Mouse (Mus musculus) CH12.LX (cell line): ENCODE data around the gene Vmn1r3. TPM values are rescaled to one million over a fixed set of nuclear protein-coding genes. Genes with fewer than 3 reads are reported as not detected.
"Not testable (repeated sequence)": the region's sequence is repeated elsewhere in the genome, so short reads cannot be mapped to it uniquely, and the experiment has no call there.

ENCODE experiments used
- DNase-seq: peaks from one replicate; pipeline ENCODE4 v3.0.0-alpha.2; 2013; ENCODE audit errors: extremely low read depth
- H3K27ac ChIP-seq: 2 replicates; pipeline ENCODE4 v1.5.1; 2012; ENCODE audit warnings: low read depth, mild to moderate bottlenecking, control low read depth, moderate library complexity; ENCODE audit not compliant: insufficient read depth
- H3K27me3 ChIP-seq: replicated peaks from 2 replicates; pipeline ENCODE3; 2012; ENCODE audit warnings: inconsistent platforms
- H3K36me3 ChIP-seq, 2 experiments: replicated peaks in 1 of 2; 2 replicates each; pipeline versions ENCODE3 to v1.6.1; 2012; ENCODE audit warnings: inconsistent platforms in 1 of 2, low read length in 1 of 2, mild to moderate bottlenecking in 1 of 2, mixed read lengths in 1 of 2, moderate library complexity in 1 of 2; ENCODE audit not compliant: control insufficient read depth in 1 of 2, insufficient read depth in 1 of 2
- H3K4me1 ChIP-seq, 2 experiments: 2 replicates each; pipeline ENCODE4 v1.6.1; 2012; ENCODE audit warnings: inconsistent platforms in 1 of 2, moderate library complexity in 1 of 2; ENCODE audit not compliant: insufficient read depth in 2 of 2, control insufficient read depth in 1 of 2
- H3K4me2 ChIP-seq: 2 replicates; pipeline ENCODE4 v1.6.1; 2012; ENCODE audit warnings: low read depth, mild to moderate bottlenecking, control low read depth; ENCODE audit not compliant: poor library complexity, insufficient read depth, severe bottlenecking
- H3K4me3 ChIP-seq, 3 experiments: fragments of 150-350 bp in 1 of 3; sonication (generic) in 1 of 3; replicated peaks in 1 of 3; 2 replicates each; pipeline versions ENCODE3 to v1.5.1; 2011 to 2012; ENCODE audit warnings: low read depth in 2 of 3, low read length in 2 of 3, mild to moderate bottlenecking in 2 of 3, moderate library complexity in 2 of 3, control low read depth in 1 of 3, improper control_type of control experiment in 1 of 3, inconsistent platforms in 1 of 3, mixed read lengths in 1 of 3; ENCODE audit not compliant: poor library complexity in 1 of 3
- H3K79me2 ChIP-seq: replicated peaks from 2 replicates; pipeline ENCODE4 v1.6.1; 2012; ENCODE audit warnings: mild to moderate bottlenecking, moderate library complexity; ENCODE audit not compliant: control insufficient read depth, poor library complexity, insufficient read depth, severe bottlenecking; ENCODE audit errors: extremely low read depth
- H3K9ac ChIP-seq: 2 replicates; pipeline ENCODE4 v1.6.1; 2012; ENCODE audit warnings: low read depth, mild to moderate bottlenecking, control low read depth, moderate library complexity; ENCODE audit not compliant: insufficient read depth
- H3K9me3 ChIP-seq: replicated peaks from 2 replicates; pipeline ENCODE3; 2012; ENCODE audit warnings: low read length, inconsistent platforms, mixed read lengths
- dilution Hi-C: fragments of 300-500 bp; cut with MboI; formaldehyde crosslinking; loops from 2 replicates; pipeline ENCODE4 v1.14.3; 2020; ENCODE audit warnings: low sequenced_read_pairs; ENCODE audit not compliant: extremely low pct_unique_long_range_greater_than_20kb, extremely low pct_ligation_motif_present
- in situ Hi-C: fragments of 300-500 bp; cut with MboI; formaldehyde crosslinking; loops from 3 replicates; pipeline ENCODE4 v1.14.3; 2019; ENCODE audit warnings: low sequenced_read_pairs, low pct_ligation_motif_present, low pct_unique_long_range_greater_than_20kb, mixed read lengths
- polyA plus RNA-seq: library from polyadenylated mRNA; unstranded; fragments of >175 nt; gene quantifications from 2 replicates; pipeline ENCODE4 v1.2.1, GENCODE M21; 2012; ENCODE audit warnings: low read depth; ENCODE audit not compliant: insufficient read length
- total RNA-seq, 2 experiments: library from RNA; depleted of rRNA; stranded (reverse); fragments of 300-350 nt in 1 of 2; fragments of >200 nt in 1 of 2; gene quantifications; 2 replicates each; pipeline ENCODE4 v1.2.3; 2012 to 2014

Gene Vmn1r3
- total and polyA plus RNA-seq, 3 experiments, result not detected

- H3K36me3 ChIP-seq, DNase-seq, dilution Hi-C loops, H3K27me3 ChIP-seq, H3K4me2 ChIP-seq, H3K4me3 ChIP-seq, H3K79me2 ChIP-seq, H3K4me1 ChIP-seq, in situ Hi-C loops, H3K27ac ChIP-seq, H3K9ac ChIP-seq, H3K9me3 ChIP-seq: not testable (repeated sequence)
Measured at GRCm38 (mm10) chr4:3176746-3177490, 8.2 kb downstream of the Vmn1r3 start.

GRCm38 (mm10) chr4:3176195-3176594, 9.0 kb downstream of the Vmn1r3 start:
- H3K4me2 ChIP-seq, DNase-seq: not testable (repeated sequence)

GRCm38 (mm10) chr4:3175756-3176155, 9.4 kb downstream of the Vmn1r3 start:
- H3K79me2 ChIP-seq, H3K4me2 ChIP-seq, H3K9ac ChIP-seq, dilution Hi-C loops, H3K9me3 ChIP-seq, H3K4me1 ChIP-seq, DNase-seq, H3K27ac ChIP-seq, H3K27me3 ChIP-seq, in situ Hi-C loops, H3K36me3 ChIP-seq, H3K4me3 ChIP-seq: not testable (repeated sequence)

More at GRCm38 (mm10) chr4:3176195-3176594, 9.0 kb downstream of the Vmn1r3 start:
- H3K4me3 ChIP-seq, H3K27me3 ChIP-seq, H3K9ac ChIP-seq, H3K27ac ChIP-seq, H3K4me1 ChIP-seq, dilution Hi-C loops, H3K9me3 ChIP-seq, H3K79me2 ChIP-seq, in situ Hi-C loops, H3K36me3 ChIP-seq: not testable (repeated sequence)

- H3K9me3 ChIP-seq, H3K4me2 ChIP-seq, H3K36me3 ChIP-seq, H3K4me3 ChIP-seq, DNase-seq, H3K27me3 ChIP-seq, H3K27ac ChIP-seq, H3K79me2 ChIP-seq, H3K9ac ChIP-seq, dilution Hi-C loops, in situ Hi-C loops, H3K4me1 ChIP-seq: not testable (repeated sequence)
Measured at GRCm38 (mm10) chr4:3174586-3174985, 10.6 kb downstream of the Vmn1r3 start.

- H3K9ac ChIP-seq, DNase-seq, H3K9me3 ChIP-seq, H3K36me3 ChIP-seq, H3K4me2 ChIP-seq, H3K4me3 ChIP-seq, H3K4me1 ChIP-seq, H3K79me2 ChIP-seq, dilution Hi-C loops, H3K27ac ChIP-seq, in situ Hi-C loops, H3K27me3 ChIP-seq: not testable (repeated sequence)
Measured at GRCm38 (mm10) chr4:3167020-3167419, 18.1 kb downstream of the Vmn1r3 start, which contains the start of gene Vmn1r2. Vmn1r2 (plus strand) TSS chr4:3167320.
